Mouse (Mus musculus) cortical plate, adult 2 months (tissue): Measurements from ENCODE around the gene Cmah.

ENCODE experiments used
- CTCF ChIP-seq: fragments of 200-500 bp; IDR thresholded peaks from 2 replicates; pipeline ENCODE4 v1.5.1; 2011; ENCODE audit warnings: mild to moderate bottlenecking, control low read depth, low read length; ENCODE audit not compliant: insufficient read depth; ENCODE audit errors: extremely low read depth
- POLR2A ChIP-seq: fragments of 200-500 bp; IDR thresholded peaks from 2 replicates; pipeline ENCODE4 v1.6.1; 2011; ENCODE audit warnings: mild to moderate bottlenecking, low read length, control low read depth; ENCODE audit not compliant: insufficient read depth; ENCODE audit errors: extremely low read depth

- TF ChIP-seq CTCF (no peak), POLR2A (no peak)
Observed at GRCm38 (mm10) chr13:24397181-24397580, 70.0 kb downstream of the Cmah start.
